Mouse (Mus musculus) c-Kit-positive CD71-positive TER-119-negative erythroid progenitor cells, embryonic 14.5 days (primary cell): ENCODE measurements around the gene Crygb.

Experiments used
- DNase-seq: peaks from one replicate; pipeline ENCODE4 v3.0.0-alpha.2; 2013; ENCODE audit warnings: low read depth

Crygb gene

DNA sequence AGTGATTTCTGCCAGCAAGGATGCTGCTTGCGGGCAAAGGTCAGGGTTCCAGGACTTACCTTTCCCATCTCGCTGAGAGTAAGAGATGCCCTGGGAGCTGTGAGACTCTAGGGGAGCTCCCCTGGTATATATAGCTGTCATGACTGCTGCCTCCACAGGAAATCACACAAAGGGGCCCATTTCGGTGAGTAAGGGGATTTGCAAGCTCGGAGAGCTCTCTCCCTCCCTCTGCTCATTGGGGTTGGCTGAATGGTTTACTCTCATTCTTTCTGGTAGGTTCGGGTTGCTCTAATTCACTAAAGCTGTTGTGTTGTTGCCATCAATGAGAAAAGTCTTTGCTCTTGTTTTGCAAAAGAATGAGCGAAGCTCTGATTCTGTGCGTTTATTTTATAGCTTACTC is at the start of gene Crygb:
Gene Crygb, minus strand, starts transcription at position 101 of the 400 bp plus-strand sequence.
- no peak for DNase-seq

DNA sequence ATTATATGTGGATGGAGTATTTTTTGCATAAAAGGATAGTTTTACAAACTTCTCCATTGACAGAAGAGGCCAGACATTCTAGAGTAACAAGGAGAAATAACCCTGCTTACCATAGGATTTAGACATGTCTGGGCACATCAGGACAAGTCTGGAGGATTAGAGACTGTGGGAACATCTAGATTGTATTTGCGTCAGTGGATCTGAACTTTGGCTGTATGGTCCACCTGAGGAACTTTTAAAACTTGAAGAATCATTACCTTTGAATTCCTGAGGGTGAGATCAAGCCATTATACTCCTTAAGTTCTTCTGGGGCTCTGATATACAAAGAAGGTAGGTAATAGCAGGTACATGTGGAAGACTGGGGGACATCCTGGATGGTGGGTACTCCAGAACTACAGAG is 49.6 kb upstream of the Crygb start:
- DNase-seq = no peak

DNA sequence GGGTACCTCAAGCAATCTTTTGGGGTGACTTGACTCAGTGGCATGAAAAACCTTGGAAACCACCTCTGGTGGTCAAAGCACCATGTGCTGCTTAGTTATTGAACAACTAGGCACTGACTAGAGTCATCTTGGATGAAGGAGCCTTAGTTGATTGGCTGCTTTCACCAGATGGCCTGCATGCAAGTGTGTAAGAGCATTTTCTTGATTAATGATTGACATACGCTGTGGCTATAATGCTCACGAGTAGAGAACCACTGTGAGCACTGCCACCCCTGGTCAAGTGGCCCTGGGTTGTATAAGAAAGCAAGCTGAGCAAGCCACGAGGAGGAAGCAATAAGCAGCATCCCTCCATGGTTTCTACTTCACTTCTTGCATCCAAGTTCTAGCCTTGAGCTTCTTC is 48.1 kb upstream of the Crygb start:
- DNase-seq = no peak

DNA sequence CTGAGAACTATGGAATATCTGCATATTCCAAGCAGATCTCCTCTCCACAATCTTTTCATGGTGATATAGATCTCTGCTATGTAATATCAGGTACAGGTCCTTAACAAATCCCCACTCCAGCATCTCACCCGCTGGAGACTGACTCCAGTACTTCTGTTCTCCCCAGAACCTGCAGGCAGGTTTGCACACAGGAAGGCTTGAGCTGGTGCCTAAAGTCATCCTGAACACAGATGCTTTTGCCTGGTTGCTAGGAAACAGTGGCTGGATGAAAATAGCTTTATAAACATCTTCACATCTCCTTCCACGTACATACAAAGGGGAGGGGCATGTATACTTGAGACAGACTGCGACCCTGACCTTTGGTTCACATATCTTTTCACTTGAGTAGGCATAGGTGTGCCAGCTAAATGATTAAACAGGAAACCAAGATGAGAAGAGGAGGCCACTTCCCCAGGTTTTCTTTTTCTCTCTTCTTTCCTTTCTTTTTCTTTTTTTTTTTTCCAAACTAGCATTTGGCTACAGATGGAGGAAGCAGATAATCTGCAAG is 47.6 kb upstream of the Crygb start:
- no peak for DNase-seq

DNA sequence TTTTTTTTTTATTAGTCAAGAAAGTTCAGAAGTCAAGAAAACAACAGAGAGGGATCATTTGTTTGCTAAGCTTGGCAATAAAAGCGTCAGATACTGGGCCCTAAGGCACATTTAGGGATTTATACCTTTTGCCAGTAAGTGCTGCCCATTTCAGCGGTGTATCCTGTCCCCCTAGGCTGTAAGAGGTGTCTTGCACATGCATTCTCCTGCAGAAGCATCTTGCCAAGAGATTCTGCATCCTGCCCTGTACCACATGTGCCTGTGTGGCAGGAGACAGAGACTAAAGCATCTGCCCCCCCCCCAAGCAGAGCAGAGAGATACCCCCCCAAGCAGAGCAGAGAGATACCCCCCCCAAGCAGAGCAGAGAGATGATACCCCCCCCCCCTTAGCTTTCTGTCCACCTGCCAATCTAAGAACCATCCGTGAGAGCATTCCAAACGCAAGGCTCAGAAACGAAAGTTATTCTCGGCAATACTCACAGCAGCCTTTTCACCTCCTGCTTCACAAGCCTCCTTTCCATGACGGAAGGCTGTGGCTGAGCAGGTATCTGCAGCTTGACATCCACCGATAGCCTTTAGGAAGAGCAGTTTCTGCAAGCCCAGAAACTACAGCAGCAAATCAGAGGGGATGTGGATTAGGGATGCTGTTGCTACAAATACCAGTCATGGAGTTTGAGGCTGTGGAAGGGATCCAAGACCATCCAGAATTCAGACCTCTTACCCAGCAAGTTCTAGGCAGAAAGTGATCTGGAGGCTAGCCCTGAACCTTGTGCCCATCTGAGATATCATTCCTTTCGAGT is 40.7 kb upstream of the Crygb start, which contains the start of gene D630023F18Rik:
Gene D630023F18Rik, minus strand, starts transcription at position 641 of the 799 bp plus-strand sequence.
- no peak for DNase-seq

DNA sequence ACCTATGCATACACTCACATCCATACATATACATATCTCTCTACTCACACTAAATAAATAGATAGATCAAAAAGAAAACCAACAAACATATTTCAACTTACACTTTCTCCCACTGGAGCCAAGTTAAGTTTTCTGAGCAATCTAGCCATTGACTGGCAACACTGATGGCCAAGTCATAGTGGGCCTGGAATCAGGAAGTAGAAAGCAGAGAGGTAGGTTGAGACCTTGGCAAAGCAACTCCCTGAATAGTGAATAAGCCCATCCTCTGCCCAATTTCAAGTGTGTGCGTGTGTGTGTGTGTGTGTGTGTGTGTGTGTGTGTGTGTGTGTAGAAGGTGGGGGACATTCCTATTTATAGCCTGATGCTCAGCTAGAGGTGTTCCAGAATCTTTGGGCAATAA is 37.4 kb upstream of the Crygb start, which contains the start of gene Gm28845:
Gene Gm28845, minus strand, starts transcription at position 121 of the 400 bp plus-strand sequence.
- DNase-seq = no peak

DNA sequence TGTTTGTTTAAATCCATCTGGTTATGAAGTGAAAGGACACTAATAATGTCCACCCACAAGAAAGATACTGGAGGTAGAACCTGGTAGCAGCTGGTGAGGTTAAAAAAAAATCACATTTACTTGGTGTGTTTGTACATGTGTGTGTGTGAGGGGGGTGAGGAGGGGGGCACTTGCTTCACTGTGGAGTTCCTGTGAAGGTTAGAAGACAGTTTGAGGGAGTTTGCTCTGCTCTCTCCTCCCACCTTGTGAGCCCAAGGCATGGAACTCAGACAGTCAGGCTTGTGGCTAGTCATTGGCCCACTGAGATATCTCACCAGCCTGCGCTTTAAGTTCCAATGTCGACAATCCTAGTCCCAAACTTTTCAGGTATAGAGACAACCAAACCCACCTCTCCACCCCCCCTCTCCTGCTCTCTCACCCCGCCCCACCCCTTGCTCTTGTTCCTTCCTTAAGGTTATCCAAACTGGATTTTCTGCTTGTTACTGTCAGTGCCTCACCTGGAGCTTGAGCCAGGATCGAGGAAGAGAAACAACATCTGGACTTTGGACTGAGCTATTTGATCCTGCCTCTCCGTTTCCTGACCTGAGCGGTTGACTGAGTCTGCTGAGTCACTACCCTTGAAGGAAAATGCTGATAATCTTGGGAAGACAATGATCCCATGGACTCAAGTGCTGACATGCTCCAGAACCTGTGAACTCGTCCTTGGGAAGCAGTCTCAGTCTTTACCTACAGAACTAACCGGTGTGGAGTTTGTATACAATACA is 36.2 kb upstream of the Crygb start:
- DNase-seq = no peak

DNA sequence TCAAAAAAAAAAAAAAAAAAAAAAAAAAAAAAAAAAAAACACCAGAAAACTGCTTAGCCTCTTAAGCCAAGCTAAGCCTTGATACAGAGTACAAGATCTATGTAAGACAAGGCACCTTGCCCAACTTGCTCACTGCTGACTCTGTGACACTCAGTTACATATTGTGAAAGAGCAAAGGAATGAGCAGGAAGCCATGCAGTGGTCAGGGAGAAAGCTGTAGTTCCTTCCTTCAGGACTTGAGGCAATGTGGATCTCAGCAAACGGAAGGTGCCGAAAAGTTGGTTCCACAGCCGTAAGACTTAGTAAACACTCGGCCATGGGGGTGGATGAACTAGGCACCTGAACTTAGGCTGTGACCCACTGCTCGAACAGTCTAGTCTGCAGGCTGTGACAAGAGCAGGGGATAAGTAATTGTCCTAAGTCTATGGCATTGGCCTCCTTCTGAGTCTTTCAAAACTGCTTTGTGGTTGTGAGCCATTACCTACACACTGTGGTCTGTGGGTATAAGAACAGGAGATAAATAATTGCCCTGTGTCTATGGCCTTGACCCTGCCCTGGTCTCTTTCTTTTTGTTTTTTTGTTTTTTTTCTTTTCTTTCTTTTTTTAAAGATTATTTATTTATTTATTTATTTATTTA is 31.6 kb upstream of the Crygb start:
- DNase-seq = no peak

DNA sequence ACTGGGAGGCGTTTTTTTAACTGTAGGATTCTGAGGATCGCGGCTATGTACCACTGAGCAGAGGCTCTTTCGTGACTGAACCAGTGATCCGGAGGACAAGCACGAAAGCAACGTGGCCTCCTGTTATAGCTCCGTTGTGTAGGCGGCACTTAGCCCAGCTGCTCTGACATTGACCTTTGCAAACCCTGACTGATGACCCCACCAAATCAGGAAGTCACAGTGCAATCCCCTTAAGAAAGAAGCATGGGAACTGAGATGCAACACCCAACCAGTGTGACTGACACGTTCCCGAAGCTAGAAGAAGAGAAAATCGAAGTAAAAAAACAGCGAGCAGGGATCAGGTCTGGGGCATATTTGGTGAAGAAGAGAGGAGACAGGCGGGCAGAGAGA is 30.7 kb upstream of the Crygb start:
- DNase-seq = no peak

DNA sequence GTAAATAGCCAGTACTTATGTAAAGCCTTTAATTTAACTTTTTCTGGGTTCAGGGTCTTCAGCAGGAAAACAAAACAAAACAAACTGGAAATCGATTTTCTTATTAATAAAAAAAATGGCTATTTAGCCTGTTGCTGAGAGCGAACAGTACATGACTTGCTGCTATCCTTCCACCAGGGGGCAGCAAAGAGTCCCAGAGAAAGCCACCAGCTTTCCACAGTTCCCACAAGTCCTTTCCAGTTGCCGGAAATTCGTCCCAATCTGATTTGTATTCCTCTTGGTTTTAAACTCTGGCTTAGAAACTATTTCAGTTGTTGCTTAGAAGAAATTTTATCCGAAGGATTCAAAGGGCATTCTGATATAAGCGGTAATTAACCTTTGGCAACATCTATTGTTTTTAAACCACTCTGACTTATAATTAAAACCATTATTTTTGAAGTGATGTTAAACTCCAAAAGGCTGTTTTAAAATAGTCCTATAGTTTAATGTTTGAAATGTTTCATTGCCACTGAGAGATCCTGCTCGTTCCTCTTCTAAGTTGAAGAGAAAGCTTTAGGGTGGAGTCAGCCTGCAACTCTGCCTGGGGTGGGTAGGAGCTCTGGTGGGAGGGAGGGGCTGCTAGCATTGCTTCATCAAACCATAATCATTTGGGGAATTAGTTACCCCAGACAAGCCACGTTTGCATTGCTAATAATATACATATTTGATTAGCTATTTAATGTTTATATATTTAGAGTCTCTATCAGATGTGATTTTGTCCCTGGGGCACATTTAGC is 30.1 kb upstream of the Crygb start:
- peak; percentile 66 for DNase-seq

DNA sequence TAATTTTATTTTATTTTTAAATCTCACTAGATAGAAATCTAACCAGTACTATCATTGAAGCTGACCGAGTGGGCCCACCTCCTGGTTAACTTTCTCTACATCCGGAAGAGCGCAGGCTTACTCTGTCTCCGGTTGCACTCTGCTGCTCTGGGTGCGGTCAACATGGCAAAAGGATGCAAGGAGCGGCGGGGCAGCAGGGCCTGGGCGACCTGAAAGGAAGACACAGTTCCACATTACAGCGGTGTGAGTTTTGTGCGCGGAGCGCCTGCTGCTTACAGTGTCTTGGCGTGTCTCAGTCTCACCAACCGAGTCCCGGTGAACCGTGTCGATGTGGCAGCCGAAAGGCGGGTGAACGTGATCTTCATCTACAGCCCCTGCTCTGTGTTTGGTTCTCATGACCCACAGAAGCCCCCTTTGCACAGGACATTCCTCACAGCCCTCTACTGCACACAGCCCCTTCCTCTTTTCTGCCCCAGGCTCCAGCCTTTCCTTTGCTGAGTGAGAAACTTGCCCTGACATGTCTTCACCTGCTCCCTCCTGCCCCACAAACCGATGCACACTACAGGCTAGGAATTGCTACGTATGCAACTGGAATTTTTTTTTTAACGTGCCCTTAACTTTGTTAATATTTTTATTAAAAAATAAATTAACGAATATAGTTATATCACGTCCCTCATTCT is 27.8 kb upstream of the Crygb start:
- no peak for DNase-seq

DNA sequence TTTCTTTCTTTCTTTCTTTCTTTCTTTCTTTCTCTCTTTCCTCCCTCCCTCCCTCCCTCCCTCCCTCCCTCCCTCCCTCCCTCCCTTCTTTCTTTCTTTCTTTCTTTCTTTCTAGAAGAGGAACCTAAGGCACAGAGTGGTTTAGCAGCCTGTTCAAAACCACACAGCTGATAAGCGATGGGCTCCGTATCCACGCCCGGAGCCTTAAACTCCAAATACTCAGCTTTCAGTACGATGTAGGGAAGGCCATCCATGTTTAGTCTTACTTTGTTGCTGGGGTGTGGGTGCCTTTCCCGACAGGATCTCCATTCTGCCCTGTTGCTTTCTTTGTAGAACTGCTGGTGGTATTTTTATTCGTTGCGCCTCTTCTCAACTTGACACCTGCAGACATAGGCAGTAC is 27.1 kb upstream of the Crygb start:
- no peak for DNase-seq

DNA sequence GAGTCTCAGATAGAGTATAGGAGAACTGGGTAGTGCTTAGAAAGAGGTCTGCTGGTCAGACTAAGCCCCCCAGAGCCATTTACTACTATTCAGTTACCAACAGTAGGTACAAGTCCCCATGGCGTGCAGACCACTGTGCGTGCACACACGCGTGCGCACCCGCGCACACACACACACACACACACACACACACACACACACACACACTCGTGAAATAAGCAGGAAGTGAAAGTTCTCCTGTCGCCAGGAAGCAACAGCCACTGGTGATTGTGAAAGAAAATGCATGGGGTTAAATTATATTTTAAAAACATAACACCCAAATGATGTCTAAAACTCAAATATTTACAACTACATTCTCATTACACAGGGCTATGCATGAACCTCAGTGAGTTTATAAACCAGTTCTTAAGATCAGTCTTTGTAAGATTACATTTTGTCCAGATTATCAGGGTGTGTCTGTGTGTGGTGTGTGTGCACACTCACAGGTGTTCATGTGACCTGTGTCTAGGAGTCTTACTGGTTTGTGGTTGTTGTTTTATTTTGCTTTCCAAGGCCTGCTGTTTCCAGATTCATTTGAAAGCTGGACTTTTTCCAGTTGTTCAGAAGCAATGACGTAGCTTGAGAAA is 25.7 kb upstream of the Crygb start:
- no peak for DNase-seq

DNA sequence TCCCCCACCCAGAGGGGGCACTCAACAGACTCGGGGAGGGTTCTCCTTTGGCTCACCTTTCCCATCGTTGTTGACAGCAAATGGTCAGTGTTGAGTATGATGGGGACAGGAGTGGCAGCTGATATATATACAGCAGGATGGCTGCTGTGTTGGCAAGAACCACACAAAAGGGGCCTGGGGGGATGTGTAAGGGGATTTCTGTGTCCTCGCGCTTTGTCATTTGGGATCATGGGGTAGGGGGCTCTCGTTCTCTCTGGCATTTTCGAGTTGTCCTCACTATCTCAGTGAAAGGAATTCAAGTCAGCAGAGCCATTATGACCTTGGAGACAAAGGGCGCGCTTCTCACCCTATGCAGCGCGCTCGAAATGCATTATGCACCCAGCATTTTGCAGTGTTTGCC is 21.2 kb upstream of the Crygb start, which contains the start of gene Cryga:
Gene Cryga, minus strand, starts transcription at position 101 of the 400 bp plus-strand sequence.
- DNase-seq = no peak

DNA sequence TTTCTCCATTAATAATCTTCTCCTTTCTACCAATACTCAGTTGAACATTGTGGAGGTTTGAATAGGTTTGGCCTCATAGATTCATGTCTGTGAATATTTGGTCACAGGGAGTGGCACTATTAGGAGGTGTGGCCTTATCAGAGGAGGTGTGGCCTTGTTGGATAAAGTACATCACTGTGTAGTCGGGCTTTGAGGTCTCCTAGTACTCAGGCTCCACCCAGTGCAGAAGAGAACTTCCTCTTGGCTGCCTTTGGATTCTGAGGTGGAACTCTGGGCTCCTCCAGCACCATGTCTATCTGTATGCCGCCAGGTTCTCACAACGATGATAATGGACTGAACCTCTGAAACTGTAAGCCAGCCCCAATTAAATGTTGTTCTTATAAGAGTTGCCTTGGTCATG is 14.9 kb upstream of the Crygb start:
- no peak for DNase-seq

DNA sequence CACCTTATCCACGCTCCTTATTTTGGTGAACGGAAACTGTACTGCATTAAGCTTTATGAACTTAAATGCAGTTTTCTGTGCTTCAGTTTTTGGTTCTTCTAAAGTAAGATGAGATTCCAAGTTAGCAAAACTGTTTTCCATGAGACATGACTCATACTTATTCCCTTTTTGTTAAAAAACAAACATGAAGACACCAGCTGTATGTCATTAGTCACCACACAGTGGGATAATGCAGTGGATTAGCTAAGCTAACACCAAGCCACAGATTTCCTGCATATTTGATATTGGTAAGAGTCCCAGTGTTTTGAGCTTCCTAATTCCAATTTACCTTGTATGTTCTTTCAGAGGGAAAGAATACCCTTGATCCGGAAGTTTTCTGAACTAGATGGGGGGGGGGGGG is 9.5 kb upstream of the Crygb start:
- DNase-seq = no peak

DNA sequence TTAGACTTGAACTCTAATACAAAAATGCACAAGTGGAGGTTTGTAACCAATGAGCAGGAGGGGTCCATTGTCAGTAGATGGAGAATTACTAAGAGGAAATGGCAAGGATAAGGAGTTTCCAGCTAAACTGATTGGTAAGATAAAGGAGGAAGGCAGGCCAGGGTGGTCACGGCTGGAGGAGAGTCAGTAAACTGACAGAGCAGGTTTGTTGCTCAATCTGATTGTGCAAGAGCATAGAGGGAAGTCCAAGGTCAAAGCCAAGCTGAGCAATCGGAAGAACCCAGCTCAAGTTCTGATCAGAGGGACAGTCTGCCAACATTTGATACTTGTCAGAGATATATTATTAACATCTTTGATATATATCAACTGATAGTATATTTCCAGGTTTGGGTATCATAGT is 8.3 kb upstream of the Crygb start:
- DNase-seq = no peak

DNA sequence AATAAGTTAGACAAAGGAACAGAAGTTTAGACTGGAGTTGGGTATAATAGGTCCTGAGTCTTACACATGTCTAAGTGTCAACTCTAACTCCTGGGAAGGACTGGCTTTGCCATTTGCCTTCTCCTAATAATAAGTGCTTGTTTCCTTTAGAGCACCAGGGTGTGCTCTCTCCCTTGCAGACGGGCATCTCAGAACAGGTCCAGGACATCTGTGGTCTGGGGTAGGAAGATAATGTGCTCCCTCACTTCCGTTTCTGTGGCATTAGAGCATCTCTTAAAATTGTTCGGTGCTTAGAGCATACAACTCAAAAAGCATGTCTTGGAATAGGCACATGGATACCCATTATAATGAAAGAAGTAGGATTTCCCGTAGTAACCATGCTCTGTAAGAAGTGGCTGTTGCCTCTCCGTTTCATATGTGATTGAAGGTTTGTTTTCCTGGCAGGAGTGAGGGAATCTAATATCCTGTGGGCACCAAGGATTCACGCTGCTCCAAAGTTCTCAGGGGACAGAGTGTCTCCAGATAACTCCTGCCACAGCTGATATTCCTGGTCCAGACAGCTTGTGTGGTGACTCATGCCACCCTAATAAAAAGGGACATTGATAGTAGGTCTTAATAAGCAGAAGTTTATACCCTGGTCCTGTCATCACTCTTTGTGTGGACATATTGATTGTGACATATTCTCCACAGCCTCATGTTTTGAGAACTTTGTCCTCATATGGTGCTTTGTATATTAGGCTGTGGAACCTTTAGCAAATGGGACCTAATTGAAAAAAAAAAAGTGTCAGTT is 6.7 kb upstream of the Crygb start:
- no peak for DNase-seq

DNA sequence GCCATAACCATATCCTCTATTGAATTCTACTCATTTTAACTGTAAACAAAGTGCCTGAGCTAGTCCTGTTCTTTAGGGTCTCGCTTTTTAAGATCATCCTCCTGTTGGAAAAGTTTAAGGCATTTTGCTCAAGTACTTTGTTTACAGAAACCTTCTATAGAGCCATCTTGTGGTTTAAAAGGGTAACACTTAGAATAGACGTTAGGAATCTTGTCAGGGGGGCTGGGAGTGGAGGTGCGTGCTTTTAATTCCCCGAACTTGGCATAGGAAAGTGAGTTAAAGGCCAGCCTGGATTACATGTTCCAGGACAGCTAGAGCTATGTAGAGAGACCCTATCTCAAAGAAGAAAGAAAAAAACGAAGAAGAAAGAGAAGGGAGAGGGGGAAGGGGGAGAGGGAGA is 6.5 kb downstream of the Crygb start:
- no peak for DNase-seq

DNA sequence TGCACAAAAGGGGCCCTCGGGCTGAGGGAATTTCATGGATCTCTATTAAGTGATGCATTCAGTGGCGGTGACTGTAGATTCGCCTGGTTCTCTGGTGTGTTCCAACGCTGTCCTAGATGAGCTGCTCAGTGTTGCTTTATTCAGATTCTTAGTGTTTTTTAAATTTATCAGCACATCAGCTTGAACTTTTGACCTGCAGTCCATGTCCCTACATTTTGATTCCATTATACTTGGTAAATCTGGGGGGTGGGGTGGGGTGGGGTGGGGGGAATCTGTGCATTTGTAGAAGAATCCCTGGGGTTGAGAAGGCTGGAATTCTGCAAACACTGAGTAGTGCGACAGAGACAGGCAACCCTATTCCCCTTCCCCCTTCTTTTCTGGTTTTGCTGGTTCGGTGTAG is 8.5 kb downstream of the Crygb start, which contains the start of gene Crygc:
Gene Crygc, minus strand, starts transcription at position 101 of the 400 bp plus-strand sequence.
- no peak for DNase-seq
